Mouse (Mus musculus): ENCODE data around the gene Map2k2.
"Not testable (repeated sequence)": the region's sequence is repeated elsewhere in the genome, so short reads cannot be mapped to it uniquely, and the experiment has no call there.

Map2k2 gene

GRCm38 (mm10) chr10:81142551-81142981 is 36.9 kb downstream of the Map2k2 start:
- in situ Hi-C loops (cut with MboI, MseI), result loop anchor here in 1 of 2 experiments (10.0 kb wide), 1 partner anchor 988 kb away; no protein-coding TSS in a partner anchor

GRCm38 (mm10) chr10:81143157-81143633 is 37.5 kb downstream of the Map2k2 start:
- in situ Hi-C loops (cut with MboI, MseI), result loop anchor here in 1 of 2 experiments (10.0 kb wide), 1 partner anchor 988 kb away; no protein-coding TSS in a partner anchor

- in situ Hi-C loops (cut with MboI, MseI), result loop anchor here in 1 of 2 experiments (10.0 kb wide), 1 partner anchor 989 kb away; no protein-coding TSS in a partner anchor
These were observed 38.2 kb downstream of the Map2k2 start for GRCm38 (mm10) chr10:81143845-81144437.

- in situ Hi-C loops (cut with MboI, MseI), result loop anchor here in 1 of 2 experiments (10.0 kb wide), 1 partner anchor 990 kb away; no protein-coding TSS in a partner anchor
These were observed 39.0 kb downstream of the Map2k2 start for GRCm38 (mm10) chr10:81144667-81145066.

GRCm38 (mm10) chr10:81145307-81145706 is 39.6 kb downstream of the Map2k2 start:
- in situ Hi-C loops (cut with MboI, MseI), result loop anchor here in 1 of 2 experiments (10.0 kb wide), 1 partner anchor 991 kb away; no protein-coding TSS in a partner anchor

- in situ Hi-C loops (cut with MboI, MseI), result loop anchor here in 1 of 2 experiments (10.0 kb wide), 1 partner anchor 991 kb away; no protein-coding TSS in a partner anchor
These were observed 40.1 kb downstream of the Map2k2 start for GRCm38 (mm10) chr10:81145778-81146177.

- in situ Hi-C loops (cut with MboI, MseI), result loop anchor here in 1 of 2 experiments (10.0 kb wide), 1 partner anchor 991 kb away; no protein-coding TSS in a partner anchor
These were observed 40.6 kb downstream of the Map2k2 start for GRCm38 (mm10) chr10:81146296-81146695.

GRCm38 (mm10) chr10:81151261-81151660 is 45.5 kb downstream of the Map2k2 start:
- in situ Hi-C loops (cut with MboI, MseI), result no loop called here

GRCm38 (mm10) chr10:81152609-81153008 is 46.9 kb downstream of the Map2k2 start:
- in situ Hi-C loops (cut with MboI, MseI), result no loop called here

- in situ Hi-C loops (cut with MboI, MseI), result no loop called here
These were observed 48.6 kb downstream of the Map2k2 start for GRCm38 (mm10) chr10:81154313-81154712.

GRCm38 (mm10) chr10:81154736-81155135 is 49.0 kb downstream of the Map2k2 start:
- in situ Hi-C loops (cut with MboI, MseI), result no loop called here

- in situ Hi-C loops (cut with MboI, MseI), result no loop called here
These were observed 56.0 kb downstream of the Map2k2 start for GRCm38 (mm10) chr10:81161602-81162317.

GRCm38 (mm10) chr10:81162318-81162652 is 56.6 kb downstream of the Map2k2 start:
- in situ Hi-C loops (cut with MboI, MseI), result no loop called here

GRCm38 (mm10) chr10:81165118-81165517 is 59.4 kb downstream of the Map2k2 start:
- in situ Hi-C loops (cut with MboI, MseI), result no loop called here

- in situ Hi-C loops (cut with MboI, MseI), result no loop called here
These were observed 61.7 kb downstream of the Map2k2 start, which contains the start of gene Pias4 for GRCm38 (mm10) chr10:81167200-81168086. Gene Pias4 (minus strand): TSS chr10:81167923.

- in situ Hi-C loops (cut with MboI, MseI), result no loop called here
These were observed 62.3 kb downstream of the Map2k2 start for GRCm38 (mm10) chr10:81168087-81168431.

- in situ Hi-C loops (cut with MboI, MseI), result no loop called here
These were observed 63.0 kb downstream of the Map2k2 start for GRCm38 (mm10) chr10:81168521-81169244.

GRCm38 (mm10) chr10:81169411-81169900 is 63.7 kb downstream of the Map2k2 start:
- in situ Hi-C loops (cut with MboI, MseI), result not testable (repeated sequence)

GRCm38 (mm10) chr10:81173132-81173531 is 67.4 kb downstream of the Map2k2 start:
- in situ Hi-C loops (cut with MboI, MseI), result no loop called here

GRCm38 (mm10) chr10:81174617-81175344 is 69.1 kb downstream of the Map2k2 start:
- in situ Hi-C loops (cut with MboI, MseI), result no loop called here

Data from T-helper 17 cell (primary cell).